Mouse (Mus musculus) thymus, adult 2 months (tissue): ENCODE data around the gene Sntb2.

Experiments
- CTCF ChIP-seq: fragments of 200-500 bp; IDR thresholded peaks from 2 replicates; pipeline ENCODE4 v1.5.1; 2012; ENCODE audit warnings: mild to moderate bottlenecking, control low read depth, low read length, moderate library complexity, borderline replicate concordance; ENCODE audit not compliant: control insufficient read depth, poor library complexity, insufficient read depth; ENCODE audit errors: extremely low read depth
- POLR2A ChIP-seq: fragments of 200-500 bp; IDR thresholded peaks from 2 replicates; pipeline ENCODE4 v1.6.1; 2012; ENCODE audit warnings: mild to moderate bottlenecking, low read length, control low read depth, moderate library complexity; ENCODE audit not compliant: control insufficient read depth, poor library complexity, insufficient read depth; ENCODE audit errors: extremely low read depth

DNA sequence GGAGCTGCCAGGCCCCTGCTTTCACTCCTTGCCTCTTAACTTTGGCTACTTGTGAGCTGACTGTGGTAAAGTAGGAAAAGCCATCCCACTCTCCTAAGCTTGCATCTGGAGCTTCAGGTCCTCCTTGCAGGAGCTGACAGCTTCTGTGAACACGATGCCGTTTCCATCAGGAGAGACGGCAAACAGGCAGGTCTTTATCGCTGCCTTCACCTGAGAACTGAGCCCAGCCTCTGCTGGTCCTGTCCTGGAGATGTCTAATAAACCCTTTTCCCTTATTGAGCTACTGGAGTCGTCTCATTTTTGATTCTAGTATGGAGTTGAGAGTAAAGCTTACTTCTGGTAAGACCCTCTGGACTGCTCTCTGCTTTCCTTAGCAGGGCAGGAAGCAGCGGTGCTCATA, 109.9 kb downstream of the Sntb2 start:
- no peak for TF ChIP-seq POLR2A
- no peak for TF ChIP-seq CTCF
